ENCODE assay signal across 20 mouse cellular contexts in the genomic region with DNA sequence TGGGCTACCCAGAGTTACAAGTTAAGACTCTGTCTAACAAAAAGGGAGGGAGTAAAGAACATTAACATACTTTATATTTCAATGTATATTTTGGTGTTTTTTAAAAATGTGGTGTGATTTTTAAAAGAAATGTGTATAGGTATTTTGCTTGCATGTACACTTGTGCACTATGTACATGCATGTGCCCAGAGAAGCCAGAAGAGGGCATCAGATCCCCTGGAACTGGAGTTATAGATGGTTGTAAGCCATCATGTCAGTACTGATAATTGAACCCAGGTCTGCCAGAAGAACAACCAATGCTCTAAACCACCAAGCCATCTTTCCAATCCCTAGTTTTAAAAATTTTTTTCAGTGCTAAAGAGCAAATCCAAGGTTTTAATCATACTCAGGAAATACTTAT. TPM values are rescaled to one million over a fixed set of nuclear protein-coding genes. Genes with fewer than 3 reads are reported as not detected.
DNase-seq lines count a peak whose midpoint lies in the region; ATAC-seq and TF ChIP-seq lines count a peak whose summit lies in the region.
"Had no signal": no experiment of that assay in that cellular context is flagged by ENCODE, and none has a peak within 500 bp of the region (broad histone marks: within the 10 kb centered on the region; RNA-seq: fewer than 3 reads in every experiment).

No protein-coding gene starts in this region.

- no peaks in the 10 kb centered on the region for H3K27me3 ChIP-seq in hindbrain, postnatal 0 days (ENCODE audit: insufficient read depth, low read length)
- H3K27me3 ChIP-seq in hindbrain, embryonic 11.5 days (ENCODE audit: control insufficient read depth, insufficient read depth, low read length) = no peaks in the 10 kb centered on the region
- no peaks in the 10 kb centered on the region for H3K27me3 ChIP-seq in lung, embryonic 14.5 days (ENCODE audit: insufficient read depth, low read length)
- H3K27me3 ChIP-seq in CH12.LX (replicated peaks) = no peaks in the 10 kb centered on the region
- H3K27me3 ChIP-seq: limb, embryonic 15.5 days had no signal

- in situ Hi-C loops in CH12.LX (cut with MboI; ENCODE audit: low pct_ligation_motif_present, low pct_unique_long_range_greater_than_20kb, low sequenced_read_pairs) = no loop called here

- no peaks in the 10 kb centered on the region for H3K36me3 ChIP-seq in hindbrain, postnatal 0 days (ENCODE audit: insufficient read depth, low read length)
- no peaks in the 10 kb centered on the region for H3K36me3 ChIP-seq in hindbrain, embryonic 11.5 days (ENCODE audit: control insufficient read depth, insufficient read depth, low read length)
- H3K36me3 ChIP-seq in lung, embryonic 14.5 days (ENCODE audit: insufficient read depth) = peaks cover 3% of the 10 kb centered on the region; the same call in 1 of the 2 replicates
- H3K36me3 ChIP-seq in CH12.LX (replicated peaks in 1 of 2; ENCODE audit: control insufficient read depth in 1 of 2, insufficient read depth in 1 of 2, low read length in 1 of 2) = peaks cover 0 to 25% of the 10 kb centered on the region in 2 experiments
- H3K36me3 ChIP-seq: limb, embryonic 15.5 days had no signal

- peaks cover 4% of the 10 kb centered on the region for H3K79me2 ChIP-seq in CH12.LX (replicated peaks; ENCODE audit: control insufficient read depth, extremely low read depth, insufficient read depth, poor library complexity, severe bottlenecking)

- TF ChIP-seq RAD21 in CH12.LX (IDR thresholded peaks at IDR 0.05; ENCODE audit: low read depth, low read length) = peak; percentile 33

- H3K9me3 ChIP-seq in hindbrain, postnatal 0 days (ENCODE audit: low read length) = no peaks in the 10 kb centered on the region
- H3K9me3 ChIP-seq in hindbrain, embryonic 11.5 days (ENCODE audit: control insufficient read depth, low read length) = no peaks in the 10 kb centered on the region
- no peaks in the 10 kb centered on the region for H3K9me3 ChIP-seq in lung, embryonic 14.5 days (ENCODE audit: low read depth, low read length)
- peaks cover 2% of the 10 kb centered on the region for H3K9me3 ChIP-seq in CH12.LX (replicated peaks; ENCODE audit: low read length)
- H3K9me3 ChIP-seq: limb, embryonic 15.5 days had no signal

- TF ChIP-seq EP300 in CH12.LX (IDR thresholded peaks at IDR 0.05; ENCODE audit: low read length) = no peak

- dilution Hi-C loops in CH12.LX (cut with MboI; ENCODE audit: extremely low pct_ligation_motif_present, extremely low pct_unique_long_range_greater_than_20kb, low sequenced_read_pairs) = no loop called here

- no peak overlapping the region for H3K4me2 ChIP-seq in hindbrain, postnatal 0 days (ENCODE audit: low read depth, low read length)
- H3K4me2 ChIP-seq in hindbrain, embryonic 11.5 days (replicated peaks; ENCODE audit: low read depth, low read length) = no peak overlapping the region
- no peak overlapping the region for H3K4me2 ChIP-seq in lung, embryonic 14.5 days
- no peak overlapping the region for H3K4me2 ChIP-seq in CH12.LX (ENCODE audit: insufficient read depth, low read depth, poor library complexity, severe bottlenecking)
- H3K4me2 ChIP-seq: limb, embryonic 15.5 days had no signal

- no peak overlapping the region for H3K27ac ChIP-seq in hindbrain, postnatal 0 days
- H3K27ac ChIP-seq in hindbrain, embryonic 11.5 days (ENCODE audit: low read depth, low read length) = no peak overlapping the region
- no peak overlapping the region for H3K27ac ChIP-seq in lung, embryonic 14.5 days (ENCODE audit: low read depth)
- no peak overlapping the region for H3K27ac ChIP-seq in CH12.LX (ENCODE audit: insufficient read depth, low read depth)
- H3K27ac ChIP-seq: limb, embryonic 15.5 days; macrophage had no signal

- TF ChIP-seq CTCF in hindbrain, postnatal 0 days (IDR thresholded peaks at IDR 0.05; ENCODE audit: low read depth) = peak; percentile 28; the same call in 1 of the 2 replicates
- peak; percentile 43 for TF ChIP-seq CTCF in lung, embryonic 14.5 days (IDR thresholded peaks at IDR 0.05; ENCODE audit: low read depth)
- TF ChIP-seq CTCF in lung, adult 2 months (IDR thresholded peaks at IDR 0.05; ENCODE audit: insufficient read depth, low read length) = no peak
- TF ChIP-seq CTCF in CH12.LX (conservative IDR thresholded peaks at IDR 0.05 in 1 of 2, IDR thresholded peaks at IDR 0.05 in 1 of 2; ENCODE audit: low read depth in 2 of 2, low read length in 2 of 2) = peak in 1 of 2 experiments; percentile 49; a peak in 2 of 4 replicates
- TF ChIP-seq CTCF in brain, embryonic 14.5 days (IDR thresholded peaks at IDR 0.05; ENCODE audit: borderline replicate concordance, extremely low read depth, insufficient read depth, insufficient read length) = peak; percentile 3; the same call in 1 of the 2 replicates

- TF ChIP-seq POLR2A in lung, adult 2 months (IDR thresholded peaks at IDR 0.05; ENCODE audit: borderline replicate concordance, extremely low read depth, low read depth, low read length) = no peak
- TF ChIP-seq POLR2A in CH12.LX (IDR thresholded peaks at IDR 0.05; ENCODE audit: low read depth, low read length) = no peak
- TF ChIP-seq POLR2A in brain, embryonic 14.5 days (IDR thresholded peaks at IDR 0.05; ENCODE audit: borderline replicate concordance, extremely low read depth, insufficient read depth, insufficient read length, poor library complexity, severe bottlenecking) = no peak

- no peaks in the 10 kb centered on the region for H3K4me1 ChIP-seq in hindbrain, postnatal 0 days (ENCODE audit: insufficient read depth, low read length)
- H3K4me1 ChIP-seq in hindbrain, embryonic 11.5 days (replicated peaks; ENCODE audit: control insufficient read depth, insufficient read depth, low read length) = no peaks in the 10 kb centered on the region
- H3K4me1 ChIP-seq in lung, embryonic 14.5 days (ENCODE audit: insufficient read depth) = no peaks in the 10 kb centered on the region
- peaks cover 7% of the 10 kb centered on the region for H3K4me1 ChIP-seq in lung, adult 2 months (ENCODE audit: control insufficient read depth, insufficient read depth, low read length)
- H3K4me1 ChIP-seq in CH12.LX (ENCODE audit: control insufficient read depth in 1 of 2, insufficient read depth in 2 of 2) = peaks cover 0 to 17% of the 10 kb centered on the region in 2 experiments; a peak in 2 of 4 replicates

- H3K9ac ChIP-seq in hindbrain, postnatal 0 days (replicated peaks; ENCODE audit: low read length) = no peak overlapping the region
- no peak overlapping the region for H3K9ac ChIP-seq in hindbrain, embryonic 11.5 days (ENCODE audit: low read depth, low read length)
- H3K9ac ChIP-seq in lung, embryonic 14.5 days = no peak overlapping the region
- no peak overlapping the region for H3K9ac ChIP-seq in CH12.LX (ENCODE audit: insufficient read depth, low read depth)
- H3K9ac ChIP-seq: limb, embryonic 15.5 days had no signal

- no peak for ATAC-seq in hindbrain, postnatal 0 days
- ATAC-seq in hindbrain, embryonic 11.5 days (ENCODE audit: low FRiP score) = no peak
- no peak for ATAC-seq in lung, embryonic 14.5 days (ENCODE audit: insufficient read depth)
- ATAC-seq: hindbrain, embryonic 16.5 days had no signal

- no peak overlapping the region for H3K4me3 ChIP-seq in hindbrain, postnatal 0 days (ENCODE audit: low read length)
- H3K4me3 ChIP-seq in hindbrain, embryonic 11.5 days (ENCODE audit: low read depth, low read length) = no peak overlapping the region
- H3K4me3 ChIP-seq in lung, embryonic 14.5 days (ENCODE audit: low read depth, low read length) = no peak overlapping the region
- H3K4me3 ChIP-seq in lung, adult 2 months (replicated peaks; ENCODE audit: extremely low read depth, low read depth, low read length) = no peak overlapping the region
- no peak overlapping the region for H3K4me3 ChIP-seq in CH12.LX (replicated peaks in 1 of 3; ENCODE audit: low read depth in 2 of 3, low read length in 2 of 3, poor library complexity in 1 of 3)
- H3K4me3 ChIP-seq: limb, embryonic 15.5 days had no signal

- no peak for DNase-seq in hindbrain, postnatal 0 days (ENCODE audit: low spot score)
- DNase-seq in hindbrain, embryonic 11.5 days (ENCODE audit: low spot score) = no peak
- peak; percentile 17 for DNase-seq in lung, embryonic 14.5 days
- no peak for DNase-seq in lung, adult 2 months
- no peak for DNase-seq in CH12.LX (ENCODE audit: extremely low read depth)
- no peak for DNase-seq in brain, embryonic 14.5 days (ENCODE audit: low read depth)
- no peak for DNase-seq in frontal cortex, postnatal 36 days (ENCODE audit: low spot score in 2 of 2)
- no peak for DNase-seq in right cerebral cortex, postnatal 10 days (ENCODE audit: low spot score in 2 of 2)
- DNase-seq: adrenal gland, adult 2 months; cerebellum, adult 2 months; heart, adult 18-20 months; midbrain, embryonic 14.5 days had no signal

RNA-seq across cellular contexts. Expression of a gene that starts 11.9 kb away (rescaled TPM):
- total RNA-seq in hindbrain, postnatal 0 days (2014; rRNA removed) = not detected in 2 replicates
- 1.1 TPM in 1 of 2 replicates, not detected in the other for polyA plus RNA-seq in hindbrain, postnatal 0 days (2015; fragmentation: Nextera tagmentation; extraction: Ambion mirVana)
- polyA plus RNA-seq in hindbrain, embryonic 11.5 days (2014; fragmentation: Nextera tagmentation; extraction: Ambion mirVana) = 0.93 TPM in 1 of 2 replicates, not detected in the other
- polyA plus RNA-seq in lung, embryonic 14.5 days (2014; fragmentation: Nextera tagmentation; extraction: Ambion mirVana) = not detected in 2 replicates
- 0.11 and 0.22 TPM in 2 replicates for polyA plus RNA-seq in lung, adult 2 months (2012; rRNA removed)
- not detected in 2 replicates for total RNA-seq in CH12.LX (2012; rRNA removed)
- not detected in 2 replicates for total RNA-seq in CH12.LX (2014; rRNA removed)
- polyA plus RNA-seq in CH12.LX (2012; ENCODE audit: insufficient read length, low read depth) = not detected in 2 replicates
- not detected in 2 replicates for polyA plus RNA-seq in brain, embryonic 14.5 days (2012; rRNA removed)
- total RNA-seq: common myeloid progenitor, adult 5-6 weeks had no signal
- polyA plus RNA-seq: adrenal gland, adult 2 months; cerebellum, adult 2 months; embryonic facial prominence, embryonic 14.5 days; heart, embryonic 16.5 days; hindbrain, embryonic 16.5 days; kidney, embryonic 14.5 days; limb, embryonic 15.5 days; midbrain, embryonic 14.5 days; spleen, adult 2 months had no signal

RNA-seq across cellular contexts. Expression of a gene that starts 12.3 kb away (rescaled TPM):
- 8.6 and 15.0 TPM in 2 replicates for total RNA-seq in hindbrain, postnatal 0 days (2014; rRNA removed)
- 12.5 and 13.5 TPM in 2 replicates for polyA plus RNA-seq in hindbrain, postnatal 0 days (2015; fragmentation: Nextera tagmentation; extraction: Ambion mirVana)
- polyA plus RNA-seq in hindbrain, embryonic 11.5 days (2014; fragmentation: Nextera tagmentation; extraction: Ambion mirVana) = 14.7 and 15.5 TPM in 2 replicates
- 43.5 and 44.3 TPM in 2 replicates for polyA plus RNA-seq in lung, embryonic 14.5 days (2014; fragmentation: Nextera tagmentation; extraction: Ambion mirVana)
- 90.4 and 119 TPM in 2 replicates for polyA plus RNA-seq in lung, adult 2 months (2012; rRNA removed)
- 8.2 and 8.6 TPM in 2 replicates for total RNA-seq in CH12.LX (2012; rRNA removed)
- total RNA-seq in CH12.LX (2014; rRNA removed) = 4.3 and 6.7 TPM in 2 replicates
- 30.7 and 31.9 TPM in 2 replicates for polyA plus RNA-seq in CH12.LX (2012; ENCODE audit: insufficient read length, low read depth)
- 42.5 and 48.8 TPM in 2 replicates for polyA plus RNA-seq in brain, embryonic 14.5 days (2012; rRNA removed)

RNA-seq across cellular contexts. Expression of a gene that starts 59.2 kb away (rescaled TPM):
- total RNA-seq in hindbrain, postnatal 0 days (2014; rRNA removed) = 148 and 610 TPM in 2 replicates
- polyA plus RNA-seq in hindbrain, postnatal 0 days (2015; fragmentation: Nextera tagmentation; extraction: Ambion mirVana) = 60.5 and 66.5 TPM in 2 replicates
- polyA plus RNA-seq in hindbrain, embryonic 11.5 days (2014; fragmentation: Nextera tagmentation; extraction: Ambion mirVana) = 57.6 and 66.0 TPM in 2 replicates
- 94.8 and 97.4 TPM in 2 replicates for polyA plus RNA-seq in lung, embryonic 14.5 days (2014; fragmentation: Nextera tagmentation; extraction: Ambion mirVana)
- 250 and 262 TPM in 2 replicates for polyA plus RNA-seq in lung, adult 2 months (2012; rRNA removed)
- total RNA-seq in CH12.LX (2012; rRNA removed) = 571 and 589 TPM in 2 replicates
- total RNA-seq in CH12.LX (2014; rRNA removed) = 281 and 297 TPM in 2 replicates
- 33.9 and 35.0 TPM in 2 replicates for polyA plus RNA-seq in CH12.LX (2012; ENCODE audit: insufficient read length, low read depth)
- 462 and 655 TPM in 2 replicates for polyA plus RNA-seq in brain, embryonic 14.5 days (2012; rRNA removed)
